Mouse (Mus musculus): ENCODE results near the gene Zg16.
"Not testable (repeated sequence)": the region's sequence is repeated elsewhere in the genome, so short reads cannot be mapped to it uniquely, and the experiment has no call there.

Gene Zg16

GRCm38 (mm10) chr7:127104560-127105332 lies 17.6 kb upstream of the Zg16 start:
- peak; percentile 73 to 84 for DNase-seq (ENCODE audit: low read depth in 2 of 2, low spot score in 2 of 2)

- no peak for DNase-seq (ENCODE audit: low read depth in 2 of 2, low spot score in 2 of 2)
These were observed 16.8 kb upstream of the Zg16 start for GRCm38 (mm10) chr7:127103960-127104359.

GRCm38 (mm10) chr7:127102148-127102547 lies 15.0 kb upstream of the Zg16 start:
- DNase-seq (ENCODE audit: low read depth in 2 of 2, low spot score in 2 of 2) = no peak

- DNase-seq (ENCODE audit: low read depth in 2 of 2, low spot score in 2 of 2) = no peak
These were observed 14.4 kb upstream of the Zg16 start for GRCm38 (mm10) chr7:127101451-127102016.

GRCm38 (mm10) chr7:127099528-127099927 lies 12.4 kb upstream of the Zg16 start:
- DNase-seq (ENCODE audit: low read depth in 2 of 2, low spot score in 2 of 2) = no peak

- no peak for DNase-seq (ENCODE audit: low read depth in 2 of 2, low spot score in 2 of 2)
These were observed 11.8 kb upstream of the Zg16 start for GRCm38 (mm10) chr7:127098950-127099349.

DNA sequence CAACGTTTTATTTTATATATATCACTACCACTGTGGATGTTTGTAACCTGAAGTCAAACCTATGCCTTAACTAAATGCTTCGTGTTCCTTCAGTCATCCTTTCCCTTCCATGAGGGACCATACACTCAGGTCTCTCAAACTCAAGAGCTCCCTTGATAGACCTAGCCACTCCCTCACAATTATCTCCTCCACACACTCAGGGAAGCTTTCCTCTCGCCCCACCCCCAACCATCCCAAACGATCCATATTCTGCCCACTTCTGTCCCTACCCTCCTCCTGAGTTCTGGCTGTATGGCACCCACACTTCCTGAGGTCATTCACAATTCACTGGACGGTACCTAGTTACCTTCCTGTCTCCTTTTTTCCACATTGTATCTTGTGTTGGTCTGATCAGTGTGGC lies 11.4 kb upstream of the Zg16 start:
- no peak for DNase-seq (ENCODE audit: low read depth in 2 of 2, low spot score in 2 of 2)

GRCm38 (mm10) chr7:127096456-127096855 lies 9.3 kb upstream of the Zg16 start:
- no peak for DNase-seq (ENCODE audit: low read depth in 2 of 2, low spot score in 2 of 2)

DNA sequence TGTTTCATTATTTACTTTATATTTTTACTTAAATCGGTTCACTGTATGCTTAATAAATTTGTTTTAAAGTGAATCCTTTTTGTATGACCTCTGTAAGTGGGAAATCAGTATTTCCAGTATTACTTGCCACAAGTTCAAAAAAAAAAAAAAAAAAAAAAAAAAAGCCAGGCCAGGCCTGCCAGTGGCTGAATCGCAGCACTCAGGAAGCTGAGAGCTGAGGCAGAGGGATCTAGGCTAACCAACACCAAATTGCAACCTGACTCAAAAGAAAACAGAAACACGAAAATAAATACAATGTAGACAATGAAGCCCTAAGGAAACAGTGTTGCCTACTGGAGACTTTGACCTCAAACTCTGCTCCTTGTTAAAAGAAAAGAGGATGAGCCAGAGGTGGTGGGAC lies 6.8 kb upstream of the Zg16 start:
- DNase-seq (ENCODE audit: low read depth in 2 of 2, low spot score in 2 of 2) = no peak

- peak; percentile 98 to 99 for DNase-seq (ENCODE audit: low read depth in 2 of 2, low spot score in 2 of 2)
These were observed 4.2 kb upstream of the Zg16 start, which contains the start of gene AI467606 for GRCm38 (mm10) chr7:127091114-127091896. Gene AI467606 (plus strand): TSS chr7:127091359.

- DNase-seq (ENCODE audit: low read depth in 2 of 2, low spot score in 2 of 2) = no peak
These were observed 3.3 kb upstream of the Zg16 start for GRCm38 (mm10) chr7:127090154-127091113.

GRCm38 (mm10) chr7:127088901-127089845 lies 2.0 kb upstream of the Zg16 start:
- no peak for DNase-seq (ENCODE audit: low read depth in 2 of 2, low spot score in 2 of 2)

DNA sequence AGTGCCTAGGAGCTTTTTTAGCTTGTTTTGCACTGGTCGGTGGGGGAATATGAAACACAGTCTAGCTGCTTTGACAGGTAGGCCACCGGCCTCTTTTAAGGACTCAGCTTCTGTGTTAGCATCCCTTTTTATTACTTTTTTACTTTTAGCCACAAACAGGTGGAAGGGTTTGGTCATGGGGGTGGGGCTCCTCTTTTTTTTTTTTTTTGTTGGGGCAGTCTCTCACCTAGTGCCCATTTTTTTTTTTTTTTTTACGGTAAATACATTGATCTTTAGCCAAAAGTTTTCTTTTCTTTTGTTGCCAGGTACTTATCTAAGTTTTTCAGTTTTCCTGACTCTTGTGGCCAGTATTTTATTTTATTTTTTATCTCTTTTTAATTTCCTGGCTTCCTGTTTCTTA lies 955 bp upstream of the Zg16 start:
- DNase-seq (ENCODE audit: low read depth in 2 of 2, low spot score in 2 of 2) = no peak

DNA sequence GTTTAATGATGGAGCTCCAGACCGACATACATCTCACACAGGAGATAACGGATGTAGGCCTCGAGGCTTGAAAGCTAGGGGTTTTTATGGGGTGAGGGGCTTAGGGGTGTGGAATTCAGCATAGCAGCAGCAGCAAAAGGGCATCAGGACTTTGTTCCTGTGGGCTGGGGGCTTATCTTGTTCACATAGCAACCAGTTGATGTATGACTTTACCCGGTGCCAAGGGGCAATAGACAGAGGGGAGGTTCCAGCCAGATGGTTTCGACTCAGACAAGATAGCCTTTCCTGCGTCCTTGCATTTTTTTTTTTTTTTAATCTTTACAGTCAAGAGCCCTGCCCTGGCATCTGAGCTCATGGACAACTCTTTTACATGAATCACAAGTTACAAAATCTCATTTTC lies 1.4 kb downstream of the Zg16 start:
- not testable (repeated sequence) for DNase-seq (ENCODE audit: low read depth in 2 of 2, low spot score in 2 of 2)

DNA sequence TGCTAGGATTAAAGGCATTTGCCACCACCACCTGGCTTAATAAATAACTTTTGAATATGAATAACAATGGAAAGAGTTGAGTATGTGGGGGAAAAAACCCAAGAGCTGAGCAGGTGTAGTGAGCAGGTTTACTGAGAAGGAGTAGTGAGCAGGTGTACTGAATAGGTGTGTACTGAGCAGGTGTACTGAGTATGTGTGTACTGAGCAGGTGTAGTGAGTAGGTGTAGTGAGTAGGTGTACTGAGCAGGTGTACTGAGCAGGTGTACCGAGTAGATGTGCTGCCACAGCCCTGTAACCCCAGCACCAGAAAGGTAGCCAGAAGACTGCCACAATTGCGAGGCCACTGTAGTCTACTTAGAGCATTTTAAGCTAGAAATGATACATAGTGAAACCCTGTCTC lies 2.3 kb downstream of the Zg16 start:
- DNase-seq (ENCODE audit: low read depth in 2 of 2, low spot score in 2 of 2) = no peak

DNA sequence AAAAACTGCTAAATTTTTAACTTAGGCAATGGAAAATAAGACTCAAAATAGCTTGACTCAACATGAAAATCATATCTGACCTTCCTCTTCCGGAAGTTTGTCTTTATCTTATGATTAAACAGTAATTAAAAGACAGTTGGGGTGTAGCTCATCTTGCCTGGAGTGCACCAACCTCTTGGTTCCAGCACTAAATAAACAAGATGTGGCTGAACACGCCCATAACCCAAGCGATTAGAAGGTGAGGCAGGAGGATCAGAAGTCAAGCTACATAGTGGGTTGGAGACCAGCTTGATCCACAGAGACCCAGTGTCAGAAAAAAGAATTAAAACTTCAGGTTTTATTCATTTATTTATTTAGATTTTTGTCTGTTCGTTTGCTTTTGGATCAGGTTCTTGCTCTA lies 3.4 kb downstream of the Zg16 start:
- DNase-seq (ENCODE audit: low read depth in 2 of 2, low spot score in 2 of 2) = no peak

- DNase-seq (ENCODE audit: low read depth in 2 of 2, low spot score in 2 of 2) = no peak
These were observed 4.1 kb downstream of the Zg16 start for GRCm38 (mm10) chr7:127082995-127083394.

GRCm38 (mm10) chr7:127082271-127082670 lies 4.9 kb downstream of the Zg16 start:
- no peak for DNase-seq (ENCODE audit: low read depth in 2 of 2, low spot score in 2 of 2)

DNA sequence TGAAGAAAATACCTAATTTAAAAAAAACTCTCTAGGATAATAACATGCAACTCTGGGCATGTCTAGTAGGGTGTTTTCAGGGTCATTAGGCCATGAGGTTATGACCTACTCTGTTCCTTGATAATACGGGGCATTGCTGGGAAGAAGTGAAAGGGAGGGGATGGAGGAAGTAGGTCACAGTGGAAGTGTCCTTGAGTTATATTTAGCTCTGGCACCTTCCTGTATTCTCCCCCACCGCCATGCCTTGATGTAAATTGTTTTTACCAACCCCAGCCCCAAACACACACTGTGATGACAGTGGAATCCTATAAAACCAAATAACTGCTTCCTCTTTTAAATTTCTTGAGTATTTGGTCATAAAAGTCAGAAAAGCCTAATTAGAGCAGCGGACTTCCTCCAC lies 7.1 kb downstream of the Zg16 start:
- no peak for DNase-seq (ENCODE audit: low read depth in 2 of 2, low spot score in 2 of 2)

- no peak for DNase-seq (ENCODE audit: low read depth in 2 of 2, low spot score in 2 of 2)
These were observed 9.4 kb downstream of the Zg16 start for GRCm38 (mm10) chr7:127077692-127078091.

Data from CD8-positive naive resting alpha-beta T cell, adult 2 months (primary cell).